Mouse (Mus musculus) gastrocnemius, adult 8-10 months (tissue): ENCODE measurements at regions not wholly inside any gene's neighbourhood (a gene's known extent, or its start where the extent isn't known, plus 50 kb on each side); places are given as distances from the start of the nearest gene placed in this dataset.

ENCODE experiments used
- DNase-seq, 2 experiments: peaks; one replicate each; pipeline ENCODE4 v3.0.0; 2022; ENCODE audit warnings: low spot score in 2 of 2

DNA sequence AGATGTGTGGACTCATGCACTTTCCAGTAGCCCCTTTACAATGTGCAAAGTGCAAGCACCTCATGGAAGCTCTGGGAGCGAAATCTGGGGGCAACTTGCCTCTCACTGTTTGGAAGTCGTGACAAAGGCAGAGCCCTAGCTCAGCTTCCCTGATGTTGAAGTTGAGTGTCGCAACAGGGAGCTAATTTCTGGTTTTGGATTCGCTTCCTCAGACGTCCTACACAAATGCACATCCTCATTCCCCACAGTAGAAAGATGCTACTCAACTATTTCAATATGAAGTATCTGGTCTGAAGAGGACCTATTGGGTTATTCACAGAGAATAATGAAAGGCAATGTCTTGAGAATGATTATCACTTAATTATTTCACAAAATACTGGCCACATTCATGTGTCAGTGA is 331.3 kb downstream of the Adgrl2 start:
- DNase-seq: no peak

DNA sequence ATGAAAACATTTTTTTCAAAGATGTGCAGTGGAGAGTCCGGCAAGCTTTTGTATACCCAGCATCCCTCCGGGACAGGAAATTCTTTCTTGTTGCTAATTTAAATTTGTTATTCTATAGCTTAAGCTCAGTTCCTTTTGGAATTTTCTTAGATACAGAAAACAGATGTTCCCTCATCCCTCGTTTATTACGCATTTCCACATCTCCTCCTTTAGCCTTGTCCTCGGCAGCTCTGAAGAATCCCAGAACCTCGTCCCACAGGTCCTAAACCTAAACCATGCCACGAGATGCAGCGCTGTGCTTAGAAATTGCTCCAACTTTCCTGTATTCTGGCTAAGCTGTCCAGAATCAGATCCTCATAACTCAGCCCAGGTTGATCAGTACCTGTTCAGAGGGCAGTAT is 332.0 kb downstream of the Adgrl2 start:
- no peak for DNase-seq

DNA sequence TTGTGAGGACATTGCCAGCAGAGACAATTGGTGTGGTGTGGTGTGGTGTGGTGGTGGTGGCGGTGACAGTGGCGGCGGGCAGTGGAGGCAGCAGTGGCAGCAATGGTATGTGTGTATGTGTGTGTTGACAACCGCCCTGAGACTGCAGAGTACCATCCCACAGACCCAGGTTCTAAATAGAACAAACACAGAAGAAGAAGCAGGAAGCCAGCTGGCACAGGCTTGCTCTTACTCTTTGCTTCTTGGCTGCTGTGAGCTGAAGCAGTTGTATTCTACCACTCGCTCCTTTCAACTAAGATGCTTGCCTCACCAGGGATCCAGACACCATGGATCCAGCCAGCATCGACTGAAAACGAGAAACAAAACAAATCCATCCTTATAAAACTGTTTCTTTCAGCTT is 334.2 kb downstream of the Adgrl2 start:
- DNase-seq: no peak

DNA sequence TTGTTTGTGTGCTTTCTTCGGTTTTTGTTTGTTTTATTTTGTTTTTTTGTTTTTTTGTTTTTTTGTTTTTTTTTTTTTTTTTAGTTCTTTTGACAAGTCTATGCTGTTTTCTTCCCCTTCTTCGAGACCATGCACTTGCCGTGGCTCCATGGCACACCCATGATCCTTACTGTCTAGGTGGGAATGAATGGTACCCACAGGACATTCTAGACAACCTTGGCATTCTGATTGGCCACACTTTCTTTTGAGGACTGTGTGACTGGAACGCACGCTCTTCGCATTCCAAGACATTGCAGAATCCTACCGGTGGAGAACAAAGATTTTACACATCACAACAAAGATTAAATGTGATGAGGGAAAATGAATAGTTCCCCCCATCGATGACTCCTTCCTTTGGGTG is 340.1 kb downstream of the Adgrl2 start:
- DNase-seq: no peak

DNA sequence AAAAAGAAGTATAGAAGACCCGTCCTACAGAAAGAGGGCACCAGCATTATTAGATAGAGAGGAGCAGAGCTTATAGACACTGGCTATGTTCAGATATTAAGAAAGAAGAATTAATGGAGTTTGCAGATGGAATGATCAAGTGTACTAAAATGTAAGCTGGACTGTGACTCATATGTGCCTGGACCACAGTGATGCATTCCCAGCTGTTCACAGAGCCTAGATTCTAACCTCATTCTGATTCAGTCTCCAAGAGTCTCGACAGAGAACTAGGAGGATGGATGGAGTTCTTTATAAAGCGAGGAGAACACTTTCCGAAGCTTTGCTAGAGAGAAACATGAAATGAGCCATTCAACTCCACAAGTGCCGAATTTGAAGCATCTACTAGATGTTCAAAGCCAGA is 345.4 kb downstream of the Adgrl2 start:
- DNase-seq: no peak

DNA sequence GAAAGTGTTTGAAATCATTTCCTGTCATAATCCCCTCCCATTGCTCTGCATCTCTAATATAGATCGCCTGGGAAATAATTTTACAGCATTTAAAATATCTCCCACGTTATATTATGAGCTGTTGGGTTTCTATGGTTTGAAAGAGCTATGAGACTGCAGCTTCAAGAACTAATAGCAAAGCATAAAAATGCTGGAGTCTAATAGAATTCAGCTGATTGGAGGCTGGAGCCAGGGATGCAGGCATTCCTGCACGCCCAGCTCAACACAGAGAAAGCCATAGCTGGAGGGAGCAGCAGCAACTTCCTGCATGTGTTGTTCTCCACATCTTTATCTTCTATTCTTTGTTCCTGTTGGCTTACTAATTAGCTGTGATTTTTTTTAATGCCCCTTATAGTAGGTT is 348.8 kb downstream of the Adgrl2 start:
- no peak for DNase-seq

DNA sequence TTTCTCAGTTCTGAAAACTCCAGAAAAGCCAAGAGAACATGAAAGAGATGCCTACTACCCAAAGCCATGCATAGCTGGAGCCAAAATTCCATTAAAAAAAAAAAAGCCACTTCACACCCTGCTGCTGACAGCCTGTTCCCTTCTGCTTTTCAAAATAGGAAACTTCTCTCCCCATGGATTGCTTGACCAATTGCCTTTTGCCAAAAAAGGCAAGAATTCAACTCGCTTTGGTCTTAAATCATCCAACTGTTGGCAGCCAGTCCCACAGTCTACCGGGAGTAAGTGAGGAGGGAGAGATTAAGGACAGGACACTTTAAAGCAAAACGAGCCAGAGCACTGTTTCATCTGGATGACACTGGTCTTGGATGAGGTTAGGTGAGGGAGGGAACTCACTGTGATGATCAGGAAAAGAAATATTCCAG is 349.7 kb downstream of the Adgrl2 start:
- DNase-seq: peak; percentile 45 to 47

DNA sequence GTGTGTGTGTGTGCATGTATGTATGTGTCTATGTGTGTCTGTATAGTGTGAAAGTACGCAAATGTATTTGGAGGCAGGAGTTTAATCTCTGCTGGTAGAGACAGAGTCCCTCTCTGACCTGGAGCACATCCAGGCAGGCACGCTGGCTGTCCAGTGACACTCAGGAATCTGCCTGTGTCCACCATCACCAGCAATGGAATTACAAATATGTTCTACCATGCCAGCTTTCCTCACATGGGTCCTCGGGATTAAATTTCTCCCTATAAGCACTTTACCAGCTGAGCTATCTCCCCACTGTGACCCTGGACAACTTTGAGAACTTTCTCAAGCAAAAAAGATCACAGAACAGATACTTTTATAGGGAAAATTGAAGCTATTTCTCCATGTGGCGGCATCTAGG is 355.3 kb downstream of the Adgrl2 start:
- DNase-seq: no peak

DNA sequence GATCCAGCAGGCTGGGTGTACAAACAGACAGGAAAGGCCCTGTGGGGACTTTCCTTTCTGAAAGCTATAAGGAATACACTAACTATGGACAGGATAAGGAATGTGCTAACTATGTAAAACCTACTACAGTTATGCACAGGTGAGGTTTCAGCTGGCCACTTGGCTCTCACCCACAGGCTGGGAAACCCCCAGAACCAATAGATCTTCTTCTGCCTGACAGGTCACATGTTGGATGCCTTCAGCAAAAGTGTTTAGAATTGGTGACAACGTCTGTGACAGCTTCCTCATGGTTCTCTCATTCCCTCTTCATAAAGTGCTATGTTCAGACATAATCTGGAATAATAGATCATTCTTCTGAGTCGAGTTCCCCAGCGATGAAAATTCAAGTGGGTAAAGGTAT is 356.0 kb downstream of the Adgrl2 start:
- DNase-seq: no peak

DNA sequence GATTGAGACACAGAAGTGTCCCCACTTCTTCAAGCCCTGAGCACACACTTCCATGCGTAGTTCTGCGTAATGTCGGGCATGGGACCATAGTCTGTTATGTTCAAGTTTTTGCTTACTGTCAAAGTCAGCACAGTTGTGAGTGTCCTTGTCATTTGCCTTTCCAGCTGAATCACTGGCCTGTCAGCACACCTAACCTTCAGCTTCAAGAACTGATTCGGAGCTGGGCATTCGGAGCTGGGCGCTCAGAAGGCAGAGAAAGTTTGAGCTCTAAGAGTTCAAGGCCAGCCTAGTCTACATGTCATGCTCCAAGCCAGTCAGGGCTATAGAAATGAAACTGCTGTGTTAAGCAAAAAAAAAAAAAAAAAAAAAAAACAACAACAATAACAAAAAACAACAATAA is 357.1 kb downstream of the Adgrl2 start:
- no peak for DNase-seq

DNA sequence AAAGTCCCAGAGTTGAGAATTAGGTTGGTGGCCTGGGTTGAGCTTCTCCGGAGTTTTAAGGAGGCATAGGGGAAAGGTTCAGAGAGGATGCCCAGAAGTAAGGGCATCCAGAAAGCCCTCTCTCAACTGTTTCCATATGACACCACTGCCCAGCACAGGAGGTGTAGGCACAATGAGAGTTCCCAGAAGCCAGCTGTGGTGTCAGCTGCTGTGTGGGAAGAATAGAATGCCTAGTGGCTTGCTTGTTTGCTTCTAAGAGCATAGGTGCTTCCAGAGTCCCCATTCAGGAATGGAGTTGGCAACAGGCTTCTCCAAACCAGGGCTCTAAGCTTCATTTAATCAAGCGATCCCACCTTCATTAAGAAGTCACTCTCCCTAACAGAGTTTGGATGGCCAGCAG is 357.9 kb downstream of the Adgrl2 start:
- no peak for DNase-seq

DNA sequence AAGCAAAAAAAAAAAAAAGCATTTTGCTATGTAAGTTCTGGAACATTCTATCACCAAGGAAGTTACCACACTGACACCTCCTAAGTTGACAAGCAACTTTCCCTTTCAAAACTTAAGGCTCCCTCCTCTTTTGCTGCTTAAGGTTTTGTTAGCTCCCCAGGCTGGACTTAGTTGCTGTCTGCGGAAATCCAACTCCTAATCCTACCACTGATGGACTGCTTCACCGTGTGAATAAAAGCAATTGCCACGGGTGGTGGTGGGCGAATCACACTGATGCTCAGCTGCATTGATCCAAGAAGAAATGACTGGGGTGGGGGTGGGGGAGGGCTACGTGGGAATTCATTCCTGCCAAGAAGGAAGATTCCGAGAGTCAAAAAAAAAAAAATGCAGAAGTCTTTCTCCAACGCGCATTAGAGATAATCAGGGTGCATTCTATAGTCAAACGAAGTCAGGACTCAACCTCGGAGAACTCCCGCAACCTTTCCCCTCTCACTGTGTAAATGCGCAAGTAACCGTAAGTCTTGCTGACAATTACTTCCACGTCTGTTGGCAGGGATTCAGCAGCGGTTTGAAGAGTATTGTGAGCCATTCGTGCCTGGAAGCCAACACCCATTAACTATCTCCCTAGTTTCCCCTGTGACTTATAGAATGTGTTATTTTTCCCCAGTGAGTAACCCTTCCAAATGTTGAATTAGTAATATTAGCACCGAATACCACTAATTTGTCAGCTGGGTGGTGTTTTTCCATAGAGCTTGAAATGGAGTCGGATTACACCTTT is 358.8 kb downstream of the Adgrl2 start:
- DNase-seq: no peak

DNA sequence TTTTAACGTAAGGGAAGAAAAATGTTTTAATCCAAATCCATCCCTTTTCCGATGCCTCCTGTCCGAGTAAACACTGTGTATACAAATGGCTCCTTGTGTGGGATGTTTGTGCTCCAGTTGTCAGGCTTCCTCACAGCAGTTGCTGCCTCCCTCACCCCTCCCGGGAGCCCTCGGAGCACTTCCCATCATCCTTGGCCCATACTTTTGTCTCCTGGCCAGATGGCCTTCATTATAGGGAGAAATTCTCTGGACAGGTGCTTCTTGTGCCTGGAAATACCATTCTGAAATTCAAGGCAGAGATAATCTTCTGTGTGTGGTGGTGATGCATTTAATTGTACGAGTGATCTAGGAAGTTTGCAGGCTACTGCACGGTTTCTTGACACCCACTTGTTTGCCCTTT is 359.5 kb downstream of the Adgrl2 start:
- DNase-seq: no peak

DNA sequence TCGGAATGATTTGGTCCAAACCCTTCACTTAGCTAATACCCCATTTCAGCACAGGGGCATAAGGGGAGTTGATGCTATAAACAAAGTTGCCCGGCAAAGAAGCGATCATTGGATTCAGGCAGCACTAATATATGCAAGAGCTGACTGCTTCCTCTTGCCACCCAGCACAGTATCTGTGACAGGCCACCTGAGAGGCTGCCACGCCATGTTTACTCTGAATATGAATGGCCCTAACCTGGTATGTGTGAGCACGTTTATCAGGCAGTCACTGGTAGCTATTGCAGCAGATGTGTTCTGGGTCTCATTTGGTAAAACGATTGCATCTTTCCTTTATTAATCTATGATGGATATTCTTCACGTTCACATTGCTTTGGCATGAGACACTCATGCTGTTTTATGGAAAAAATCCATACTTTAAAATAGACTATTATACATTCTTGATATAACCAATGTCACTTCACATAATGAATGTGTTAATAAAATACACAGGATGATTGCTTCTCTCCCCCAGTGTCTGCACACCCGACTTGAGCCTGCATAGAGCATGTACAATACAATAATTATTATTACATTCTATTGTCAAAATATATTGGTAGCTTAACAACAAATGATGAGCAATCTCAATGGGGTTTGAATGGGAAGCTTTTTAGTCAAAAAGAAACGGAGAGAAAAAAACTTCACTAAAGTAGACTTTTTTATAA is 375.2 kb downstream of the Adgrl2 start:
- DNase-seq: no peak

DNA sequence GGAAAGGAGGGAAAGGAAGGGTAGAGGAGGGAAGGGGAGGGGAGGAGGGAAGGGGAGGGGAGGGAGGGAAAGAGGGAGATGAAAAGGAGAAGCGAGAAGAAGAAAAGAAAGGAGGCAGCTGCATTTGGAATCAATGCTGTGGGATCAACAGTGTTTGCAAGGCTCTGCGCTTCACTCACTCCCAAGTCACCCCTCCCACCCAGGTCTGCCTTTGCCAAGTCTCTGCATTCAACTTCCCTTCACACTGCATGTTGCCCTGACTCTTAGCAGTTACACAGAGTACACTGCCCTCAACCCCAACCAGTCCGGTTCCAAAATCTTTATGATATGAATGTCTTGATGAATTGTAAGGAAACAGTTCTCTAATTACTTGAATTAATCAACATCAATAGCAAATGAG is 376.9 kb downstream of the Adgrl2 start:
- no peak for DNase-seq

DNA sequence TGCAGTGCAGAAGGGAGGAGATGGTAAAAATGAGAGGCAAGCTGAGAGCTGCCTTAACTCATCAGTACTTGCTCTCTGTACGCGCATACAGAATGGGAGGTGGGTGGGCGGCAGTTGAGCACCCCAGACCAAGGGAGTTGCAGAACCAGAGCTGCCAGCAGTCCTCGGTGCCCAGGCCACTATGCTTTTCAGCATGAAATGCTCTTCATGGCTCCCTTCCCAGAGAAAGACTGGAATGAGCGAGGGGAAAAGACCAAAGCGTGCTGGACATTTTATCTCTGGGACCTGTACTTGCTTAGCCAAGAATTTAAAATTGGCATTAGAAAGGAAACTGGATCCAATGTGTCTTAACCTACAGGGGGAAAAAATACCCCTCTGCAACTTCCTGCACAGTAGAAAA is 387.1 kb downstream of the Adgrl2 start:
- DNase-seq: no peak

DNA sequence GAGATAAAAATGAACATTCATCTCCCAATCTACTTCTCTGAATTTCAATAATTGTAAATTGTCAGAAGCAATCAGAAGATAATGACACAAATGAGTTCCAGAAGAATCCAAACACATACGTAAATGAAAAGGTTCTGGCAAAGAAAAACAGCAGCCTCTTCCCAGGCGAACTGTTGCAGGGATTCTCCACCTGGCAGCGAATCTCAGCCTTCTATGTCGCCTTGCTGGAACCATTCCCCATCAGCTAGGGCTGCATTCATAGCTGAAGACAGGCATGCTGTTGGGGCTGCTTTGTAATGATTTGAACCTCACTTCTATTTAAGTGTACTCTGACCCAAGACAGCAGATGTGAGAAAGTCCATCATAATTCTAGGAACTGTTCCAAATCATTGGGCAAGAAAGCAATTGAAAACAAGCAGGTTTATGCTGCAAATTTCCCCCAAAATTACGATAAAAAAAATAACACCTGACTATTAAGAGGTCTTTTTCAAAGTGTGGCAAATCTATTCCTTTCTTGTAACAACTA is 387.6 kb downstream of the Adgrl2 start:
- DNase-seq: no peak

DNA sequence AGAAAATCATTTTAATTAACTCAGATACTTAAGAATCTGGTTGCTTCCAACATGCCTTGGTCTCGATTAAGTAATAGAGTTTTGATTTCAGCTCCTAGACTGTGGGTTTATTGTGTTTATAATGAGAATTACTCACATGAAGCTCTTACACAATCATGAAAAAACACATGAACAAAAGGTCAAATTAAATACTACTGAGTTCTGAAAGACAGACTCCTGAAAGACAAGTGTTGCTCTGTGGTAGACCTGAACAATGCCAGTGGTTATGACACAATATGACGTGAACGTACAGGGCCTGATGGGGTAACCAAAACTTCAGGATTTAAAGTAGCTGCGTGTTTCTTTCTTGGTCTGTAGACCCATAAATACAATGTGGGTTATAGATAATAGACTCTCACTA is 394.8 kb downstream of the Adgrl2 start:
- no peak for DNase-seq

DNA sequence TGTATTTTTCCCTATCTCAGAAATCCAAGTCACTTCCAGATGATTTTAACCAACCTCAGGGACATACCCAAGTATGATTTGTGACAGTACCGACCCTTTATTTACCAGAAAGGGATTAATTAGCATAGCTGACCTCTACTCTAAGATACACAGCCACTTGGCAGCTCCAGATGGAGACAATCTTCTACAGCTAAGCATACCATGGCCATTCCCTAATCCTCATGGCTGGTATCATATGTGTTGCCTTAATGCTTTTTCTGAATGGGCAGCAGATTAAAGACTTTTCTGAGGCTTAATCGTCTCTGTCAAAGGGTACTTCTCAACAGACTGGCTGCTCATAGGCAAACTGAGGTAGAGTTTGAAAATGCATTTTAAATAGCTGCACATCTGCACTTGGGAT is 400.8 kb downstream of the Adgrl2 start:
- no peak for DNase-seq

DNA sequence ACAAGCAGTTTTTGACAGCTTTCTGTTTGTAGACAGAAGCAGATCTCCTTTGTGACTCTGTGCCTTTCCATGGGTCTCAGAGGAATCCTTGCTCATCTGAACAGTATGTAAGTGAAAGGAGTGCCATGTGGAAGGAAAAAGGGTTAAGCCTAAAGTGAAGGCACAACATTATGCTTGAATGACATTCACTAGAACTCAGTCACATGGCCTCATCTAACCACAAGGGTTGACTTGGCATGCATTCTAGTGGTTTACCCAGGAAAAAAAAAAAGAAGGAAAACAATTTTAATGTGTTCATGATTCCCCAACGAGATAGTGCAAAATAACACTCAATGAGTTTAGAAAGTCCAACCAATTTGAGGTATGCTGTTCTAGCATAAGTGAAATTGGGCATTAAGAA is 414.6 kb downstream of the Adgrl2 start:
- no peak for DNase-seq

DNA sequence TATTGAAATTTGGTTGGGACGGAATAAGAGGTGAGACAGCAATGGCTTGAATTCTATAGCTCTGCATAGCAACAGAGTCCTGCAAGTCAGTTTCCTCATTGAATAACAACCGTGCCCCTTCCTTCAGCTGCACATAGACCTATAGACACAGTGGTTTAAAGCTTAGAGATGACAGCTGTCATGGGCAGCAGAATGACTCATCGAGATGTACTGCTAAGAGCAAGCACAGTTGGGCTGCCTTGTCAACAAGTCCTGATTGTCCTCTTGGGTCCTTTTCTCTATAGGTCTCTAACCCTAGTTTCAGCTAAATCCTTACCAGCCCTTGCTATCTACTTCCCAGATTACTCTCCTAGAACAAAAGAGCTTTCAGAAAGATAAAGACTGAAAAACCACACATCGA is 417.9 kb downstream of the Adgrl2 start:
- no peak for DNase-seq

DNA sequence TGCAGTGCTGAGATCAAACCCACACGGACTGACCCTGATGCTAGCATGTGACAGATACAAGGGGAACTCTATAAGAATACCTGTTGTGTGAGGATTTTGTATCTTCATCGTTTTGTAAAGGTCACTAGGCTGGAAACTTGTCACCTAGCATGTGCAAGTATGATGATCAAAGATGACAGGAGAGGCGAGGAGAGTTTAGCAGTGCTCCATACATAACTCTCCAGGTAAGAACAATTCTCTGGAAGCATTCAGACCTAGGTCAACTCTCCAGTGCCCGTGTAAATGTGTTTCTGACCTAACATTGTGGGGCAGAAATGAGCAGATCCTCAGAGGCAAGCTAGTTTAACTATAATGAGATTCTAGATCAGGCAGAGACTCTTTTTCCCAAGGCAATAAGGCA is 425.6 kb downstream of the Adgrl2 start:
- no peak for DNase-seq

DNA sequence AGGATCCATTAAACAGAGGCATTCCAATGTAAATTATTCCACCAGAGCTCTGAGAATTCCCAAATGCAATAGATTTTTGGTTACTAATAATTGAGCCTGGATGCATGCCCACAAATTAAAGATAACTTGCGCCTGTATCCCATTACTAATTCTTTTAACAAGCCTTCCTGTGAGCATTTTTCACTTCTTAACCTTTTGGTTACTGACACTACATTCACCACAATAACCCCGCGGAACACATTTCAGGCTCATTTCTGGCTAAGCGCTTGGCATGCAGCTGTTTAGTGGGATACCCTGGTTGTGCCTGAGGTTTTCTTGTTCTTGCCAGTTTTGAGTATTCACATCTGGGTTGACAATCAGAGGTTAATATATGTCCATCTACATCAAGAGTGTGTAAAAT is 429.1 kb downstream of the Adgrl2 start:
- DNase-seq: no peak
